Mouse (Mus musculus): ENCODE results near the gene Fry.

Gene Fry

GRCm38 (mm10) chr5:150118455-150119241, at the start of gene Fry:
Gene Fry, plus strand, starts transcription at chr5:150118645.
- CTCF ChIA-PET: interaction anchor here (0.6 to 1.3 kb wide), 4 partner anchors 21 to 882 kb away, joined by 4 to 9 read pairs (median 6); no protein-coding TSS in a partner anchor

- CTCF ChIA-PET: no interaction called here
Measured at GRCm38 (mm10) chr5:150070086-150070485, 48.4 kb upstream of the Fry start.

GRCm38 (mm10) chr5:150071738-150072137, 46.7 kb upstream of the Fry start:
- CTCF ChIA-PET: no interaction called here

- CTCF ChIA-PET: no interaction called here
Measured at GRCm38 (mm10) chr5:150079866-150080797, 38.3 kb upstream of the Fry start.

- CTCF ChIA-PET: no interaction called here
Measured at GRCm38 (mm10) chr5:150082696-150083095, 35.7 kb upstream of the Fry start.

- CTCF ChIA-PET: no interaction called here
Measured at GRCm38 (mm10) chr5:150083190-150083589, 35.3 kb upstream of the Fry start.

GRCm38 (mm10) chr5:150097620-150098019, 20.8 kb upstream of the Fry start:
- CTCF ChIA-PET: interaction anchor here (0.6 to 1.7 kb wide), 3 partner anchors 22 to 895 kb away, joined by 3 to 5 read pairs (median 4); no protein-coding TSS in a partner anchor

- CTCF ChIA-PET: interaction anchor here (1.7 kb wide), 1 partner anchor 21 kb away, joined by 5 read pairs; no protein-coding TSS in a partner anchor
Measured at GRCm38 (mm10) chr5:150098754-150099153, 19.7 kb upstream of the Fry start.

GRCm38 (mm10) chr5:150101789-150102188, 16.7 kb upstream of the Fry start:
- CTCF ChIA-PET: interaction anchor here (0.5 kb wide), 1 partner anchor 364 kb away, joined by 3 read pairs; no protein-coding TSS in a partner anchor

- CTCF ChIA-PET: no interaction called here
Measured at GRCm38 (mm10) chr5:150106358-150106757, 12.1 kb upstream of the Fry start.

GRCm38 (mm10) chr5:150111236-150111635, 7.2 kb upstream of the Fry start:
- CTCF ChIA-PET: no interaction called here

GRCm38 (mm10) chr5:150114007-150114406, 4.4 kb upstream of the Fry start:
- CTCF ChIA-PET: interaction anchor here (0.6 kb wide), 2 partner anchors 28 to 53 kb away, joined by 3 to 4 read pairs; no protein-coding TSS in a partner anchor

GRCm38 (mm10) chr5:150114778-150115177, 3.7 kb upstream of the Fry start:
- CTCF ChIA-PET: no interaction called here

- CTCF ChIA-PET: interaction anchor here (0.5 to 0.7 kb wide), 5 partner anchors 14 to 1787 kb away, joined by 3 to 11 read pairs (median 4); no protein-coding TSS in a partner anchor
Measured at GRCm38 (mm10) chr5:150115271-150116092, 3.0 kb upstream of the Fry start.

- CTCF ChIA-PET: interaction anchor here (0.5 to 1.2 kb wide), 6 partner anchors 13 to 1788 kb away, joined by 3 to 11 read pairs (median 4); no protein-coding TSS in a partner anchor
Measured at GRCm38 (mm10) chr5:150116216-150116905, 2.1 kb upstream of the Fry start.

- CTCF ChIA-PET: interaction anchor here (1.2 kb wide), 1 partner anchor 66 kb away, joined by 3 read pairs; no protein-coding TSS in a partner anchor
Measured at GRCm38 (mm10) chr5:150116906-150117216, 1.6 kb upstream of the Fry start.

- CTCF ChIA-PET: interaction anchor here (0.7 to 1.1 kb wide), 3 partner anchors 38 to 78 kb away, joined by 6 to 11 read pairs (median 9); no protein-coding TSS in a partner anchor
Measured at GRCm38 (mm10) chr5:150118124-150118454, 356 bp upstream of the Fry start.

- CTCF ChIA-PET: interaction anchor here (0.6 to 0.7 kb wide), 2 partner anchors 254 to 525 kb away, joined by 6 to 8 read pairs; no protein-coding TSS in a partner anchor
Measured at GRCm38 (mm10) chr5:150120676-150121075, 2.2 kb downstream of the Fry start.

GRCm38 (mm10) chr5:150122095-150122494, 3.6 kb downstream of the Fry start:
- CTCF ChIA-PET: interaction anchor here (0.9 kb wide), 1 partner anchor 16 kb away, joined by 3 read pairs; no protein-coding TSS in a partner anchor

- CTCF ChIA-PET: interaction anchor here (0.9 kb wide), 1 partner anchor 16 kb away, joined by 3 read pairs; no protein-coding TSS in a partner anchor
Measured at GRCm38 (mm10) chr5:150122571-150122970, 4.1 kb downstream of the Fry start.

Measured in spleen, embryonic (tissue).